In genomic region chr17:47151557-47152278, GRCm38 (mm10) we compare ENCODE assay signal across 8 mouse cellular contexts.
DNase-seq lines count a peak whose midpoint lies in the region; ATAC-seq and TF ChIP-seq lines count a peak whose summit lies in the region.

No protein-coding gene starts in this region.

- intact Hi-C loops in left cerebral cortex, postnatal 25 days (cut with DNase I) = loop anchor here (1.0 to 2.0 kb wide), 2 partner anchors 10 to 47 kb away; no protein-coding TSS in a partner anchor

- ATAC-seq in kidney, embryonic 14.5 days (ENCODE audit: low FRiP score, low TSS enrichment) = peak; percentile 47; the same call in 1 of the 2 replicates
- ATAC-seq in forebrain, embryonic 16.5 days = peak; percentile 84
- ATAC-seq in midbrain, postnatal 0 days (ENCODE audit: low FRiP score) = peak; percentile 82

- H3K9ac ChIP-seq in kidney, embryonic 14.5 days (ENCODE audit: low read depth, low read length) = peak overlapping the region; percentile 24
- H3K9ac ChIP-seq in forebrain, embryonic 16.5 days (replicated peaks; ENCODE audit: low read depth, low read length) = peak overlapping the region; percentile 55
- peak overlapping the region; percentile 29 for H3K9ac ChIP-seq in midbrain, postnatal 0 days (replicated peaks; ENCODE audit: low read length, poor library complexity, severe bottlenecking)

- H3K27ac ChIP-seq in kidney, embryonic 14.5 days (ENCODE audit: low read depth, low read length) = peak overlapping the region; percentile 59; the same call in 1 of the 2 replicates
- peak overlapping the region; percentile 84 for H3K27ac ChIP-seq in forebrain, embryonic 16.5 days (ENCODE audit: low read length)
- H3K27ac ChIP-seq in midbrain, postnatal 0 days (ENCODE audit: low read depth, low read length) = peak overlapping the region; percentile 83

- H3K9me3 ChIP-seq in kidney, embryonic 14.5 days (ENCODE audit: control insufficient read depth, low read length) = no peaks in the 10 kb centered on the region; the same call in 1 of the 2 replicates
- H3K9me3 ChIP-seq in forebrain, embryonic 16.5 days (ENCODE audit: control insufficient read depth, low read length) = no peaks in the 10 kb centered on the region
- no peaks in the 10 kb centered on the region for H3K9me3 ChIP-seq in midbrain, postnatal 0 days (ENCODE audit: low read length)

- no peak for DNase-seq in kidney, adult 9 months
- DNase-seq in brain, adult 2 months (ENCODE audit: low read depth, low spot score) = peak; percentile 83
- DNase-seq in left cerebral cortex, postnatal 25 days (ENCODE audit: low spot score in 2 of 2) = peak; percentile 64 to 83
- DNase-seq in midbrain, postnatal 0 days (ENCODE audit: low spot score) = peak; percentile 70
- no peak for DNase-seq in spleen, adult 12 weeks (ENCODE audit: low spot score)
- DNase-seq in urinary bladder, adult 2 months (ENCODE audit: low spot score) = no peak

- peak overlapping the region; percentile 51 for H3K4me2 ChIP-seq in kidney, embryonic 14.5 days (replicated peaks; ENCODE audit: low read depth, low read length)
- peak overlapping the region; percentile 64 for H3K4me2 ChIP-seq in forebrain, embryonic 16.5 days (ENCODE audit: low read length)
- peak overlapping the region; percentile 60 for H3K4me2 ChIP-seq in midbrain, postnatal 0 days (ENCODE audit: low read depth, low read length, poor library complexity, severe bottlenecking)

- TF ChIP-seq CTCF in midbrain, postnatal 0 days (IDR thresholded peaks at IDR 0.05) = no peak

- 26% methylated on average over 19 of the region's 20 CpGs for WGBS in kidney, embryonic 14.5 days
- 17% methylated on average over 20 of the region's 20 CpGs for WGBS in forebrain, embryonic 16.5 days
- 14% methylated on average over 20 of the region's 20 CpGs for WGBS in midbrain, postnatal 0 days

- H3K4me3 ChIP-seq in kidney, embryonic 14.5 days (ENCODE audit: low read length) = peak overlapping the region; percentile 27; the same call in 1 of the 2 replicates
- H3K4me3 ChIP-seq in forebrain, embryonic 16.5 days (replicated peaks; ENCODE audit: low read length) = peak overlapping the region; percentile 40
- H3K4me3 ChIP-seq in midbrain, postnatal 0 days (ENCODE audit: low read depth, low read length) = peak overlapping the region; percentile 31

- peaks cover 31% of the 10 kb centered on the region for H3K4me1 ChIP-seq in kidney, embryonic 14.5 days (ENCODE audit: control insufficient read depth, insufficient read depth, low read length)
- peaks cover 31% of the 10 kb centered on the region for H3K4me1 ChIP-seq in forebrain, embryonic 16.5 days (replicated peaks; ENCODE audit: control insufficient read depth, insufficient read depth, low read length)
- peaks cover 13% of the 10 kb centered on the region; the same call in 1 of the 2 replicates for H3K4me1 ChIP-seq in midbrain, postnatal 0 days (ENCODE audit: insufficient read depth, low read length)

- H3K36me3 ChIP-seq in kidney, embryonic 14.5 days (ENCODE audit: control insufficient read depth, insufficient read depth, low read length) = peaks cover 8% of the 10 kb centered on the region; the same call in 1 of the 2 replicates
- no peaks in the 10 kb centered on the region for H3K36me3 ChIP-seq in forebrain, embryonic 16.5 days (ENCODE audit: control insufficient read depth, insufficient read depth)
- H3K36me3 ChIP-seq in midbrain, postnatal 0 days (ENCODE audit: insufficient read depth, low read length) = 0 out of 2 replicates have a peak, but pooled peaks cover 5% of the 10 kb centered on the region

- no peaks in the 10 kb centered on the region for H3K27me3 ChIP-seq in kidney, embryonic 14.5 days (ENCODE audit: control insufficient read depth, insufficient read depth, low read length)
- no peaks in the 10 kb centered on the region for H3K27me3 ChIP-seq in forebrain, embryonic 16.5 days (replicated peaks; ENCODE audit: control insufficient read depth, insufficient read depth, low read length)
- H3K27me3 ChIP-seq in midbrain, postnatal 0 days (ENCODE audit: insufficient read depth, low read length) = no peaks in the 10 kb centered on the region

Comparison
In these comparisons a context has a peak if more than half of its experiments do, and no peak if none do; other contexts are left out.
1. DNase-seq: peak in brain, adult 2 months (single experiment), left cerebral cortex, postnatal 25 days (2 of 2) and midbrain, postnatal 0 days (single experiment); none in kidney, adult 9 months (single experiment), spleen, adult 12 weeks (single experiment) and urinary bladder, adult 2 months (single experiment).
2. Peak in every context shown above with its lines, with median percentiles within 50 percentile points of each other: ATAC-seq, H3K27ac ChIP-seq, H3K4me2 ChIP-seq, H3K4me3 ChIP-seq and H3K9ac ChIP-seq.